Mouse (Mus musculus) E14TG2a.4 (cell line): ENCODE data around the gene Gm2001.
"Not testable (repeated sequence)": the region's sequence is repeated elsewhere in the genome, so short reads cannot be mapped to it uniquely, and the experiment has no call there.

ENCODE experiments used
- H3K27me3 ChIP-seq: 2 replicates; pipeline ENCODE4 v1.6.1; 2014; ENCODE audit warnings: low read length, control low read depth; ENCODE audit not compliant: insufficient read depth
- H3K36me3 ChIP-seq: 2 replicates; pipeline ENCODE4 v1.6.1; 2014; ENCODE audit warnings: low read length, control low read depth; ENCODE audit not compliant: insufficient read depth
- H3K4me1 ChIP-seq: replicated peaks from 2 replicates; pipeline ENCODE4 v1.6.1; 2014; ENCODE audit warnings: low read depth, low read length, control low read depth
- H3K4me3 ChIP-seq: replicated peaks from 2 replicates; pipeline ENCODE4 v1.5.1; 2014; ENCODE audit warnings: mild to moderate bottlenecking, low read length
- H3K9me3 ChIP-seq: 2 replicates; pipeline ENCODE4 v1.6.1; 2014; ENCODE audit warnings: low read length, control low read depth

Gene Gm2001

GRCm38 (mm10) chr12:87842239-87842638, at the start of gene Gm2001:
Gm2001 (minus strand) TSS chr12:87842339.
- H3K27me3 ChIP-seq, H3K4me3 ChIP-seq, H3K9me3 ChIP-seq, H3K4me1 ChIP-seq, H3K36me3 ChIP-seq: not testable (repeated sequence)

GRCm38 (mm10) chr12:87873772-87874171, 31.6 kb upstream of the Gm2001 start, which contains the start of gene Gm2016:
Gm2016 (plus strand) TSS chr12:87874072.
- H3K36me3 ChIP-seq, result not testable (repeated sequence)

GRCm38 (mm10) chr12:87864048-87864447, 21.9 kb upstream of the Gm2001 start:
- not testable (repeated sequence) for H3K36me3 ChIP-seq, H3K4me1 ChIP-seq, H3K4me3 ChIP-seq, H3K27me3 ChIP-seq
- H3K9me3 ChIP-seq, result peaks cover 21% of the 10 kb centered on the region

More at GRCm38 (mm10) chr12:87873772-87874171, 31.6 kb upstream of the Gm2001 start, which contains the start of gene Gm2016:
- H3K9me3 ChIP-seq, H3K4me3 ChIP-seq, H3K27me3 ChIP-seq, H3K4me1 ChIP-seq: not testable (repeated sequence)

GRCm38 (mm10) chr12:87863638-87864037, 21.5 kb upstream of the Gm2001 start:
- not testable (repeated sequence) for H3K4me3 ChIP-seq, H3K4me1 ChIP-seq, H3K36me3 ChIP-seq, H3K27me3 ChIP-seq
- H3K9me3 ChIP-seq, result peaks cover 21% of the 10 kb centered on the region

DNA sequence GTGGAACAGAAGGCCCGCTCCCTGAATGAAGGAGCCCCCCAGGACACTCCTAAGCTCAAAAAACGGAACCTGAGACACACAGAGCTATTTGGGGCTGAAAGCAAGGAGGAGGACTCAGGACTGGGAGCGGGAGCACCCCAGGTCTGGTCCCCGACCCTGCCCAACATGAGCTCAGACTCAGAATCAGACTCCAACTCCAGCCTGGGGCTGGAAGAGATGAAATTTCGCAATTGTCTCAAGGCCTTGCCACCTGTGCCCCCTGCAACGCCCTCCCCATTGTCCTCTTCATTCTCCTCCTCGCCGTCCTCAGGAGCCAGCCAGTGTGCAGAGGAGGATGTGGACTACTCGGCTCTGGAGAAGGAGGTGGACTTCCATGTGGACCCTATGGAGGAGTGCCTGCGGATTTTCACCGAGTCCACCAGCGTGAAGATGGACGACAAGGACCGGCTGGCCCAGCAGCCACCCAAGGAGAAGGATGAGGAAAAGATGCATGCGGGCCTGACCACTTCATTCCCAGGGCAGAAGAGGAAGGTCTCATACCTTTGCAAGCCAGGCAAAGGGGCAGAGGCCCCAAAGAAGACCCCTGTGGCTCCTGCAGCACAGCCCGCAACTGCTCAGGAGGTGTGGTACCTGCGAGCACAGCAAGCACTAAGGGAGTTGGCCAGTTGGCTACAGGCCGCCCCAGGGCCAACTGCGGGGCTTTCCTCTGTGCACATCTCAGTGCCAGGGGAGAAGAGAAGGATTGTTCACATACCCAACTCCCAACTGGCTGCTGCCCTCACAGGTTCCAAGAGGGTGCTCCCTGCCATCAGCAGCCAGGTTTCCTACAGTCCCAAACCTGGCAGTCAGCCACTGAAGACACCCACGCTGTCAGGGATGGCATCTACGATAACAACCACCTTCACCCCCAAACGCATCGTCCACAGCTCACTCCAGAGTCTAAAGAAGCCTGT, 19.9 kb upstream of the Gm2001 start:
- H3K4me3 ChIP-seq, H3K4me1 ChIP-seq, H3K36me3 ChIP-seq, H3K27me3 ChIP-seq: not testable (repeated sequence)
- peaks cover 21% of the 10 kb centered on the region for H3K9me3 ChIP-seq

DNA sequence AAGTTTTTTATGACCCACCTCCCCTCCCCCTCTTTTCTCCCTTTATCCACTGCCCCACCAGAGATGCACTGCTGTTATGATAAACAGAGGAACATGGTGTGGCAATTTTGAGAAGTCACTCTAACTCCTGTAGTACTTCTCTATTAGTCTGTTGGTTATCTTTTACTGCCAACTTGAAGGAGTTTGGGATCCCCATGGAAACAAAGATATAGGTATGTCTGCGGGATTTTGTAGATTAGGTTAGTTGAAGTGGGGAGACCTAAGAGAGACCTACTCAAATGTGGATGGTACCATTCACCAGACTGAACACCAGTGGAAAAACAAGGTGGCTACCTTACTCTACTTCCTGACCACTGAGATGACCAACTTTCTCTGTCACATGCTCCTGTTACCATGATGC, 13.9 kb upstream of the Gm2001 start:
- H3K36me3 ChIP-seq, H3K4me3 ChIP-seq, H3K27me3 ChIP-seq, H3K9me3 ChIP-seq, H3K4me1 ChIP-seq: not testable (repeated sequence)

GRCm38 (mm10) chr12:87850657-87851056, 8.5 kb upstream of the Gm2001 start:
- H3K4me3 ChIP-seq, H3K27me3 ChIP-seq, H3K4me1 ChIP-seq, H3K9me3 ChIP-seq, H3K36me3 ChIP-seq: not testable (repeated sequence)

DNA sequence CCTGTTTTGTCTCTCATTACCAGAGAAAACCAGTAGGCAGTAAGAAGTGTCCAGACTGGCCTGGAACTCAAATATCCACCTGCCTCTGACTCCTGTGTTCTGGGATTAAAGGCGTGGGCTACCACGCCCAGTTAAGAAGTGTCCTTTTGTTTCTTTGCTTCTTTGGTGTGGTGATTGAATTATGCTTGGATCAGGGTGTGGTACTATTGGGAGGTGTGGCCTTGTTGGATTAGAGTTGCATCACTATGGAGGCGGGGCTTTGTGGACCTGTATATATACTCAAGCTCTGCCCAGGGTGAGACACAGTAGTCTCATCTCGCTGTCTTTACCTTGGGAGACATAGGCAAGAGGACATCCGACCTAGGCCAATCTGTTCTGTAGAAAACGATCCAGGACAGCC, 25.9 kb downstream of the Gm2001 start, which contains the start of gene BB287469:
BB287469 (plus strand) TSS at position 301 of the 400 bp plus-strand sequence.
- H3K36me3 ChIP-seq, H3K9me3 ChIP-seq, H3K4me1 ChIP-seq, H3K27me3 ChIP-seq, H3K4me3 ChIP-seq: not testable (repeated sequence)

GRCm38 (mm10) chr12:87797971-87798370, 44.2 kb downstream of the Gm2001 start:
- H3K4me1 ChIP-seq, H3K4me3 ChIP-seq, H3K9me3 ChIP-seq, H3K36me3 ChIP-seq, H3K27me3 ChIP-seq: not testable (repeated sequence)

DNA sequence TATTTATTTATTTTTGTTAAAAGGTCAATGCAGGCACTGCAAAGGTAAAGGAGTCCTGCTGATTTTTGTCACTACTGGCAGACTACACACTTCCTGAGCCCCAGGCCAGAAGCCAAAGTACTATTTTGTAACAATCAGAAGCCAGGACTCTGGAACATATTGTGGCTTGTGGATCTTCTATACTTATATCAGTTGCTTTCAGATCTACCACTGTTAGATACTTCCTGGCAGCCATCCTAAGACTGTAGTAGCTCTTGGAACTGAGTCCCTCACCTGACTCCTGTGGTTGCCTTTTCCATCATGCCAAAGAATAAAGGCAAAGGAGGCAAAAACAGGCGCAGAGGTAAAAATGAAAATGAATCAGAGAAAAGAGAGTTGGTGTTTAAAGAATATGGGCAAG, 46.9 kb downstream of the Gm2001 start, which contains the start of gene Gm21936:
Gm21936 (plus strand) TSS at position 301 of the 400 bp plus-strand sequence.
- H3K4me1 ChIP-seq, H3K27me3 ChIP-seq, H3K4me3 ChIP-seq, H3K36me3 ChIP-seq, H3K9me3 ChIP-seq: not testable (repeated sequence)
